Mouse (Mus musculus): ENCODE results near the gene Gimap1.

DNA sequence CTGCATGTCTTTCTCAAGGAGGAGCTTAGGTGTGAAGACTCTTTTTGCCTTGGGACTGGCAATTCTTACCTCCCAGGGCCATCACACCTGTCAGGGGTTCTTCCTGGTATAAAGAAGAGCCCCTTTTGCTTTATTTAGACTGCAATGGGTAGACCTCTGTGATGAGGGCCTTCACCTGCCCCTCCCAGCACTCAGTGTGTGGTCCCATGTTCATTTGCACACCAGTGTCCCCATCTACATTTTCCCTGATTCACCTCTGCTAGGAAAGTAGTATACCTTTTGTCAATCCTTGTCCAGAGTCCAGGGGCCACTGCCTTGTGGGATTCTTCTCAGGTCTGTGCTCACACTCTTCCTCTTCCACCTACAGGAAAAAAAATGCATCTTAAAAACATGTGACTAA lies 34.7 kb upstream of the Gimap1 start:
- no peak for TF ChIP-seq E2F4 (IDR thresholded peaks at IDR 0.05; ENCODE audit: borderline replicate concordance, low read depth, low read length)
- TF ChIP-seq JUND (IDR thresholded peaks at IDR 0.05; ENCODE audit: low read depth, low read length), result no peak
- TF ChIP-seq CTCF (IDR thresholded peaks at IDR 0.05 in 2 of 3, conservative IDR thresholded peaks at IDR 0.05 in 1 of 3; ENCODE audit: control insufficient read depth in 1 of 3, insufficient read depth in 1 of 3, low read depth in 2 of 3, low read length in 3 of 3, poor library complexity in 1 of 3, severe bottlenecking in 1 of 3), result no peak
- TF ChIP-seq MAFK (IDR thresholded peaks at IDR 0.05; ENCODE audit: borderline replicate concordance, low read depth, low read length), result no peak
- no peak for TF ChIP-seq POLR2A (IDR thresholded peaks at IDR 0.05; ENCODE audit: control insufficient read depth in 1 of 2, insufficient read depth in 1 of 2, low read depth in 1 of 2, low read length in 2 of 2, poor library complexity in 1 of 2)
- no peak for TF ChIP-seq RAD21 (IDR thresholded peaks at IDR 0.05; ENCODE audit: low read depth, low read length)
- no peak for TF ChIP-seq USF1 (IDR thresholded peaks at IDR 0.05; ENCODE audit: low read depth, low read length)
- TF ChIP-seq GATA1 (IDR thresholded peaks at IDR 0.05; ENCODE audit: low read depth, low read length), result no peak
- TF ChIP-seq ZKSCAN1 (IDR thresholded peaks at IDR 0.05; ENCODE audit: low read depth, low read length), result no peak
- no peak for TF ChIP-seq TAL1 (IDR thresholded peaks at IDR 0.05; ENCODE audit: low read length)
